Mouse (Mus musculus) WW6 (cell line): ENCODE measurements at regions not wholly inside any gene's neighbourhood (a gene's known extent, or its start where the extent isn't known, plus 50 kb on each side); places are given as distances from the start of the nearest gene placed in this dataset.

Experiments
- DNase-seq: peaks from one replicate; pipeline ENCODE4 v3.0.0-alpha.2; 2013; ENCODE audit warnings: low read depth, low spot score

DNA sequence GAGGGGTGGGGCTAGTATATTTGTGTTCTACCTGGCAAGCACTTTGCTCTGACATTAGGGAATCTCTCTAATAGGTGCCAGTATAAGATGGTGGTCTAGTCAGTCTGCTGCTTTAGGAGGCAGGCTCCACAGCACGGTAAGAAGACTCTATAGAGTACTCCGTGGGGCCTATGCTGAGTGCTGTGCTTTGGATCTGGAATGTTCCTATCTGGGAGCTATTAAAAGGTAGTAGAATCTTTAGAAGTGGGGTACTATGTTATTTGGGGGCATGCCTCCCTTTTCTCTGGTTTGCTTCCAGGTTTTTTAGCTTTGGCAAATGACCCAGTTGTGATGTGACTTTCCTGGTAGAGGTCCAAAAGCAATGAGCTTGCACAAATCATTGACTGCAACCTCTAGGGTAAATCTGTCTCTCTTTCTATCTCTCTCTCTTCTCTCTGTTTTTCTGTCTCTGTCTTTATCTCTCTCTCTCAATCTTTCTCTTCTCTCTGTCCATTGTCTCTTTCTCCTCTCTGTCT is 208.6 kb upstream of the Camk1g start:
- DNase-seq = no peak

GRCm38 (mm10) chr1:193577821-193578220 is 207.7 kb upstream of the Camk1g start:
- DNase-seq = no peak

GRCm38 (mm10) chr1:193575986-193576713 is 206.1 kb upstream of the Camk1g start:
- DNase-seq = peak; percentile 59

DNA sequence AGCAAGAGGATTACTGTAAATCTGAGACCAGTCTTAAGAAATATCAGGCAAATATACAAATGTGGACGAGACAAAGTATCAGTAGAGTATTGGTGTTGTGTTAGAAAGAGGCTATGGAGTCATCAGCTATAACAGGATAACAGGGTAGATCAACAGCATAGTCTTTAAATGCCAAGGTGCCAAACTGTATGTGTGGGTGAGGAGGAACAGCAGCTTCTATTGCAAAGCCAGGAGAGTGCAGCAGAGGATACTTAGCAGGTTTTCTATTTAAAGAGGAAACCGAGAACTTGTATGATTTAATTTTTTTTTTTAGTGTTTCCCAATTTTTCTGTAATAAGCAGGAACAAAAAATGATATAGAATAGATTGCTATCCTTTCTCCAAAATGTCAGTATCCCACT is 202.7 kb upstream of the Camk1g start:
- DNase-seq = no peak

DNA sequence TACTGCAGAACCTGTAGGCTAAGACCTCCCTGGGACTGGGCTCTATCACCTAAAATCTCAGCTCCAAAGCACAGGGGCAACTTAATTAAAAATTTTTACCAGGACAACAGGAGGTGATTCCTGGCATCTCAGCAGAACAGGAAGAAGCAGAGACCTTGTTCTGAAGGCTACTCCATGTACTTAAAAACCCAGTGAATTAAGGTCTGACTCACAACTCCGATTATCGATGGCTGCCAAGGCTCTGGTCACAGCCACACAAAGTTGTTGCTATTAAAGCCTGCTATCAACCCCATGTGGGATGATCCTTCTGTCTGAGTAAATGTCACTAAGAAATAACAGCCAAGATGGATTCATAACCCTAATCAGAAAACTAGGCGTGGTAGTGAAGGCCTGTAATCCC is 202.3 kb upstream of the Camk1g start:
- DNase-seq = no peak

GRCm38 (mm10) chr1:193571088-193571487 is 201.0 kb upstream of the Camk1g start:
- no peak for DNase-seq

- DNase-seq = no peak
Measured at GRCm38 (mm10) chr1:193568586-193569174, 198.6 kb upstream of the Camk1g start.

DNA sequence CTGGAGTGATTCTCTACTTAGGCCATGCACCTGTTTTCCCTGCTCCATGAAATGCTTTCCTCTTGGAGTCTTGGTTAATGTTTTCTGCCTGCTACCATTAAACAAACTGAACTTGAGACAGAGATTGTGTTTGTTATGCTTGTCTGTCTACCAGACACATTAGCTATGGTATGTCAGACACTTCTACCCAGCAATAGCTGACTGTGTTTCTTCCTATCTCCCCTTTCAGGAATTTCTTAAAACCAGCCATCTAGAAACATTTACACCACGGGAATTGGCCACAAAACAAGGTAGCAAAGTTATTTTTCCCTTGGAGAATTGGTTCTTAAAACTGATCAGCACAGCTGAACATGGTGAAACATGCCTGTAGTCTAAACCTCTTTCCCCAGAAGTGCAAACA is 197.1 kb upstream of the Camk1g start:
- no peak for DNase-seq

- DNase-seq = no peak
Measured at GRCm38 (mm10) chr1:193564225-193564624, 194.1 kb upstream of the Camk1g start.

GRCm38 (mm10) chr1:193562242-193562641 is 192.1 kb upstream of the Camk1g start:
- no peak for DNase-seq

GRCm38 (mm10) chr1:193558122-193558521 is 188.0 kb upstream of the Camk1g start:
- DNase-seq = no peak

GRCm38 (mm10) chr1:193554731-193555130 is 184.6 kb upstream of the Camk1g start:
- DNase-seq = no peak

DNA sequence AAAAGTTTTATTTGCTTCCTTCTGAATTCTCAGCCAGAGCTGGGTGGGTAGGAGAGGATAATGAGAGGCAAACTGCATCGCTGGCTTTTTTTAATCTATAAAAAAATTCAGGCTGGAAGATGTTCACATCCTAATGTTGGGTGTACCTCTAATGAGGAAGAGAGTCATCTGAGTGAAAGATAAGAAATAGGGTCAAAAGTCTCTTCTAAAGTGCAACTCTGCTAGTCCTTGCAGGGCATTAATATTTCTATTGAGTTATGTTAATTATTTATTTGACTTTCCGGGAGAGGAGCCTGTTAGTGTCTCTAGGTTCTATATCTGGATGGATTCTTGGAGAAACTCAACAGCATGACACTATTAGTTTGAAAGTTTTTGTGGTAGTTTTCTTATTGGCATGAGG is 182.2 kb upstream of the Camk1g start:
- DNase-seq = no peak

DNA sequence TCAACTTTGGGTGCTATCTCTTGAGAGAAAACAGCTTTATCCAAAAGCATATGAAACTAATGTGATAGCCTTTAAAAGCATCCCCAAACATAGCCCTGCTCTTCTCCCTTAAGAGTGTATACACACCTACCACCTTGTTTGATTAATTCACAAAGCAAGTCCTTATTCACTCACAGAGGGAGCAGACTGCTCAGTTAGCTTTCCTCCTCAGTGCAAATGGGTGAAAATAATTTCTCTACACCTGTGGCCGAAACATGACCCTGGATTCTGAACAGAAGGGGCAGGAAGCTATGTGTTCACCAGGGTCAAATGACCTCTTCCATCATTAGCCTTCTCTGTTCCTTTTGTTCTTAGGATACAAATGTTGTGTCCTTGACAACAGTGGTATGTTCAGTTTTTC is 181.2 kb upstream of the Camk1g start:
- no peak for DNase-seq

DNA sequence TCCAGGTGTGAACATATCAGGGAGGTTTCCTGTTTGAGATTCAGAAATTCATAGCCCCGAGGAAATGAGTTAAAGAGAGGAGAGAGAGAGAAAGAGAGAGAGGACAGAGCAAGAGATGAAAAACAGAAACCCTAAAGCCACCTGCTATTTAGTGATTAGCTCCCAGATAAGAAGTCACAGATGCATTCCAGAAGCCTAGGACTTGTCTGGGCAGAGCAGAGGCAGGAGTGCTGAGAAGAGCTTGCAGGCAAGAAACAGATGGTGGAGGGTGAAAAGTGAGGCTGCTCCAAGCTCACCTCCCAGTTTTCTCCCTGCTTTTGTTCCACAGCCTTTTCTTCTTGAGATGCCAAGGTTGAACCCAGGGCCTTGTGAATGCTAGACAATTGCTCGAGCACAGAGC is 180.7 kb upstream of the Camk1g start:
- DNase-seq = no peak

- no peak for DNase-seq
Measured at GRCm38 (mm10) chr1:193547356-193547755, 177.3 kb upstream of the Camk1g start.

DNA sequence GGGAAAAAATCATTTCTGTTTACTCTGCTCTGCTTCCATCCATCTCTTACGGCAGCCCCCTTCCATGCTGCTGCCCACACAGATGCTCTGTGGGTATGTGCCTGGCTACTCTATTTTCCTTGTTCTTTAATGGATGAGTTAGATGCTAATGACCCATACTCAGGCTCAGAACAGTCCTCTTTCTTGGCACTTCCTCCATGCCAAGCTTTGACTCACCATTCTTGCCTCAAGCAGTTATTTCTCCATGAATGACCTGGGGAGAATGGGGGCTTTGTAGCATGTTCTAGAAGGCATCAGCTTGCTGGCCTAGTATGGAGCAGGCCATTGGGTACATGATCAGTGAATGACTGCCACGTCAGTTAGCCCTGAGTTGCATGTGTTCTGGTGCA is 175.9 kb upstream of the Camk1g start:
- no peak for DNase-seq

- no peak for DNase-seq
Measured at GRCm38 (mm10) chr1:193545406-193546043, 175.4 kb upstream of the Camk1g start.

GRCm38 (mm10) chr1:193544804-193545203 is 174.7 kb upstream of the Camk1g start:
- DNase-seq = no peak

DNA sequence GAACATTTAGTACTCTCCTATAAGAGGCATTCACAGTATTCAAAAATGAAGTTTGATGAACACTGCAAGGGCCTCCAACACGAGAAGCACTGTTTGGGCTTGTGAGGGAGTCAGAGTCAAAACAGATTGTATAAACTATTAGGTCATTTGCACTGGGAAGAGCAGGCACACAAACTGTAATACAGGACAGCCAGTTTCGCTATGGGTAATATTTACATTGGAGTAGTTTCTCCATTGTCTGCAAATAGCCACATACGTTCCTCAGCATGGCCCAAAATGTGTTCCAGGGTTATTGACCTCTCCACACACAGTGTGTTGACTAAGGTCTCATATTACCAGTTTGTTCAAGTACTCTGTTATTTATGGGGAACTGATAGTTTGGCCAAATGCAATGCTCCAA is 173.7 kb upstream of the Camk1g start:
- no peak for DNase-seq

DNA sequence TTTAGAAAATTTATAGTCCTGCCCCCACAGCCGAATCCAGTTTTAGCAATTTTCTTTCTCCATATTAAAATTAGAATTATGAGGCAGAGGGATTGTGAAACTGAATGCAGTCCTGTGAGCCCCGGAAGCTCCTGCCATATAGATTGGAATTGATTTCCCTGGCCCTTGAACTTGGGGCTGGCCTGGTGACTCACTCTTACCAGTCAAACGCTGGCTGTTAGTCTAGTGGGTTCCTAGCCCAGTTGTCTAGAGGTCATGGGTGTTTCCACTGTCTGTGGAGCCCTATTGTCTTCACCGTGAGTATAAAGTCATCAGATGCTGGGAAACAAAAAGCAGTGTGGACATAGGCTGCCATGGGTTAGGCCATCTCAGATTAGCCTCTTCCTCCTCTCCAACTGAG is 173.2 kb upstream of the Camk1g start:
- no peak for DNase-seq

DNA sequence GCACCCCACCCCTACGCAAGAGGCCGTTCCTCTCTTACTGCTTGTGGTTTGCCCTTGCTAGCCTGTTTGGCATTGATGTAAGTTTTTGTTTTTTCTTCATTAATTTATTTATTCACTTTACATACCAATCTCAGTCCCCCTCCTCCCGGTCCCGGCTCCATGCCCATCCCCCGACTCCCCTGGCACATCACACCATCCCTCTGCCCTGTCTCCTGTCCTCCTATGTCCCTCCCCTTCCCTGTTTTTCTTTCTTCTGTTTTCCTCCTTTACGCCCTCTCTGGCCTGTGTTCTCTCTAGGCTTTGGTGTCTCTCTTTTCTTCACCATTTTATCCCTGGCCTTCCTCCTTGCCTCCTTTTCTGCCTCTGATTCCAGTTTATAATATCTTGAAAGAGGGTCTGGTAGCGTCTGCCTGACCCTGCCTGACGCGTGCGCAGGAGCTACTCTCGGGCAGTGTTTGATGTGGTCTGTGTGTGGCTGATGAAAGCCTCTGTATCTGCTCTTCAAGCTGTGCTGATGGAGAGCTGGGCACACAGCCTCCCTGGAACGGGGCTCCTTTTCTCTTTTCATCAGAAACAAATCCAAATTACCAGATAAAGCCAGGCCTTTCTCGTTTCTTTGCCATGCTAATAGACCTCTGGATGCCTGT is 172.0 kb upstream of the Camk1g start:
- no peak for DNase-seq
